Mouse (Mus musculus) forebrain, embryonic 10.5 days (tissue): Measurements from ENCODE around the gene Kcnj10. TPM values are rescaled to one million over a fixed set of nuclear protein-coding genes. Genes with fewer than 3 reads are reported as not detected.

Experiments used
- polyA plus RNA-seq: library from polyadenylated mRNA; unstranded; fragments of >200 nt; fragmentation: Nextera tagmentation; extraction: Ambion mirVana; gene quantifications from 2 replicates; pipeline ENCODE4 v1.2.1, GENCODE M21; 2016

The Kcnj10 gene
- polyA plus RNA-seq, 1 experiment from 2014 or later: 0.47 TPM

Other genes with a start within 250 kb of the Kcnj10 start
- gene Pex19, start 214.5 kb upstream of the Kcnj10 start, polyA plus RNA-seq: 153 and 159 TPM in 2 replicates
- 132 and 138 TPM in 2 replicates for gene Dcaf8, start 193.1 kb upstream of the Kcnj10 start, polyA plus RNA-seq
- 282 and 292 TPM in 2 replicates for gene Pea15a, start 134.4 kb upstream of the Kcnj10 start, polyA plus RNA-seq
- gene Casq1, start 121.3 kb upstream of the Kcnj10 start, polyA plus RNA-seq: 0.69 and 0.99 TPM in 2 replicates
- gene Atp1a4, start 82.8 kb upstream of the Kcnj10 start, polyA plus RNA-seq: not detected in 2 replicates
- gene Igsf8, start 79.6 kb upstream of the Kcnj10 start, polyA plus RNA-seq: 53.0 and 55.4 TPM in 2 replicates
- 0.86 and 2.0 TPM in 2 replicates for gene Atp1a2, start 43.1 kb upstream of the Kcnj10 start, polyA plus RNA-seq
- gene Kcnj9, start 11.9 kb upstream of the Kcnj10 start, polyA plus RNA-seq: 0.17 and 0.43 TPM in 2 replicates
- gene Pigm, start 35.3 kb downstream of the Kcnj10 start, polyA plus RNA-seq: 10.6 and 10.8 TPM in 2 replicates
- not detected in 2 replicates for gene Slamf9, start 134.1 kb downstream of the Kcnj10 start, polyA plus RNA-seq
- gene Igsf9, start 140.6 kb downstream of the Kcnj10 start, polyA plus RNA-seq: 81.7 and 82.5 TPM in 2 replicates
- 69.7 and 71.1 TPM in 2 replicates for gene Tagln2, start 158.8 kb downstream of the Kcnj10 start, polyA plus RNA-seq
- 1.4 and 1.6 TPM in 2 replicates for gene Cfap45, start 179.6 kb downstream of the Kcnj10 start, polyA plus RNA-seq
- gene Vsig8, start 214.7 kb downstream of the Kcnj10 start, polyA plus RNA-seq: 0.09 TPM in 1 of 2 replicates, not detected in the other
- not detected in 2 replicates for gene Slamf8, start 249.4 kb downstream of the Kcnj10 start, polyA plus RNA-seq